Mouse (Mus musculus) liver, embryonic 13.5 days (tissue): ENCODE measurements around the gene Slc12a7. TPM values are rescaled to one million over a fixed set of nuclear protein-coding genes. Genes with fewer than 3 reads are reported as not detected.

ENCODE experiments used
- ATAC-seq: fragments of 200-750 bp; cut with Nextera tagmentation; 2 replicates; pipeline ENCODE4 v1.8.0; 2017; ENCODE audit warnings: low read depth, mild to moderate bottlenecking, moderate number of reproducible peaks, moderate library complexity
- DNase-seq: peaks from one replicate; pipeline ENCODE4 v3.0.0; 2022
- H3K27ac ChIP-seq: fragments of 300-500 bp; sonication (generic); 2 replicates; pipeline ENCODE4 v1.5.1; 2015; ENCODE audit warnings: moderate library complexity, mild to moderate bottlenecking, inconsistent platforms
- H3K27me3 ChIP-seq: fragments of 300-500 bp; sonication (generic); 2 replicates; pipeline ENCODE4 v1.6.1; 2015; ENCODE audit warnings: mild to moderate bottlenecking, inconsistent platforms
- H3K36me3 ChIP-seq: fragments of 300-500 bp; sonication (generic); 2 replicates; pipeline ENCODE4 v1.6.1; 2015; ENCODE audit warnings: mild to moderate bottlenecking, inconsistent platforms
- H3K4me1 ChIP-seq: fragments of 300-500 bp; sonication (generic); replicated peaks from 2 replicates; pipeline ENCODE4 v1.6.1; 2015; ENCODE audit warnings: inconsistent platforms
- H3K4me2 ChIP-seq: fragments of 300-500 bp; sonication (generic); 2 replicates; pipeline ENCODE4 v1.6.1; 2015; ENCODE audit warnings: inconsistent platforms, mild to moderate bottlenecking, moderate library complexity
- H3K4me3 ChIP-seq: fragments of 300-500 bp; sonication (generic); replicated peaks from 2 replicates; pipeline ENCODE4 v1.5.1; 2015; ENCODE audit warnings: mild to moderate bottlenecking, inconsistent platforms
- H3K9ac ChIP-seq: fragments of 300-500 bp; sonication (generic); 2 replicates; pipeline ENCODE4 v1.6.1; 2015; ENCODE audit warnings: mild to moderate bottlenecking, inconsistent platforms
- H3K9me3 ChIP-seq: fragments of 300-500 bp; sonication (generic); replicated peaks from 2 replicates; pipeline ENCODE4 v1.6.1; 2016; ENCODE audit warnings: inconsistent platforms
- WGBS: fragments of 180-500 bp; shearing (Covaris S2); methylation state at CpG from one replicate; pipeline ENCODE4 v1.1.7; 2015; ENCODE audit not compliant: insufficient replicate concordance; 5-methylcytosine and 5-hydroxymethylcytosine counted together
- polyA plus RNA-seq: library from polyadenylated mRNA; unstranded; fragments of >200 nt; fragmentation: Nextera tagmentation; extraction: Ambion mirVana; gene quantifications from 2 replicates; pipeline ENCODE4 v1.2.1, GENCODE M21; 2015

Slc12a7 gene
- polyA plus RNA-seq, 1 experiment from 2014 or later: 6.9 TPM

- no peak for ATAC-seq
- Histone ChIP-seq H3K9ac (peak overlapping the region; percentile 17; the same call in 1 of the 2 replicates), H3K36me3 (no peaks in the 10 kb centered on the region), H3K9me3 (no peaks in the 10 kb centered on the region), H3K27ac (no peak overlapping the region), H3K27me3 (peaks cover 60% of the 10 kb centered on the region), H3K4me1 (0 out of 2 replicates have a peak, but pooled peaks cover 5% of the 10 kb centered on the region), H3K4me3 (peak overlapping the region; percentile 51), H3K4me2 (peak overlapping the region; percentile 70)
- WGBS: 2% methylated on average over 60 of the region's 65 CpGs
- DNase-seq: no peak
Observed at GRCm38 (mm10) chr13:73846589-73847464, 113.9 kb downstream of the Slc12a7 start.

- Histone ChIP-seq H3K27ac (no peak within 1 kb of the TSS), H3K4me2 (peak within 1 kb of the TSS; percentile 70), H3K27me3 (peaks cover 60% of the 10 kb centered on the region), H3K9ac (peak within 1 kb of the TSS; percentile 17; the same call in 1 of the 2 replicates), H3K36me3 (no peaks in the 10 kb centered on the region), H3K9me3 (no peaks in the 10 kb centered on the region), H3K4me3 (peak within 1 kb of the TSS; percentile 51), H3K4me1 (0 out of 2 replicates have a peak, but pooled peaks cover 5% of the 10 kb centered on the region)
- ATAC-seq (peak; percentile 45; the same call in 1 of the 2 replicates), DNase-seq (peak; percentile 29)
- 1% methylated on average over 33 of the region's 38 CpGs for WGBS
Observed at GRCm38 (mm10) chr13:73847465-73847836, 114.6 kb downstream of the Slc12a7 start, which contains the start of gene Nkd2. Nkd2 (minus strand) TSS chr13:73847631.

Other genes starting within 250 kb of the Slc12a7 start
- gene Slc6a3, start 196.3 kb upstream of the Slc12a7 start, polyA plus RNA-seq: 0.70 and 1.0 TPM in 2 replicates
- 90.3 and 90.6 TPM in 2 replicates for gene Clptm1l, start 129.1 kb upstream of the Slc12a7 start, polyA plus RNA-seq
- 0.96 and 1.1 TPM in 2 replicates for gene Tert, start 106.2 kb upstream of the Slc12a7 start, polyA plus RNA-seq
- not detected in 2 replicates for gene Slc6a18, start 55.1 kb upstream of the Slc12a7 start, polyA plus RNA-seq
- 0.44 and 0.87 TPM in 2 replicates for gene Slc6a19, start 28.2 kb upstream of the Slc12a7 start, polyA plus RNA-seq
- gene Nkd2, start 114.5 kb downstream of the Slc12a7 start, polyA plus RNA-seq: 0.12 and 0.23 TPM in 2 replicates
- 29.0 and 34.3 TPM in 2 replicates for gene Trip13, start 204.7 kb downstream of the Slc12a7 start, polyA plus RNA-seq
- 18.1 and 18.2 TPM in 2 replicates for gene Brd9, start 204.7 kb downstream of the Slc12a7 start, polyA plus RNA-seq
- gene Zdhhc11, start 230.8 kb downstream of the Slc12a7 start, polyA plus RNA-seq: not detected in 2 replicates